Mouse (Mus musculus): ENCODE measurements around the gene Megf6.

Gene Megf6

DNA sequence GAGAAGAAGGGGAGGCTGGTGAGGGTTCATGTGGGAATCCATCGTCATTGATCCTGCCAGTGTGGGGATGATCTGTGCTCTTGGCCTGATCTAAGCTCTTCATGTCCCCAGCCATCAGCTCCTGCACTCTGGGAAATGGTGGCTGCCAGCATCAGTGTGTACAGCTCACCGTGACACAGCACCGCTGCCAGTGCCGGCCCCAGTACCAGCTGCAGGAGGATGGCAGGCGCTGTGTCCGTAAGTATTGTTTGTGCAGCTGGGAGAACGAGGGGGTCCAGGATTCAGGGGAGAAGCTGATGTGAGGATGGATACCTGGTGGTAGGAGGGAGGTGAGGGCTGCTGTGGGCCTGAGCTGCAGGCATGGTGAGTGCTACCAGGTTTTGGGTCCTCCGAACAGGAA is 78.8 kb downstream of the Megf6 start:
- DNase-seq (ENCODE audit: low spot score in 2 of 2): no peak

- DNase-seq (ENCODE audit: low spot score in 2 of 2): peak in 1 of 2 experiments; percentile 59
Observed at GRCm38 (mm10) chr4:154252537-154253255, 82.2 kb downstream of the Megf6 start.

- DNase-seq (ENCODE audit: low spot score in 2 of 2): no peak
Observed at GRCm38 (mm10) chr4:154260755-154261154, 90.2 kb downstream of the Megf6 start.

DNA sequence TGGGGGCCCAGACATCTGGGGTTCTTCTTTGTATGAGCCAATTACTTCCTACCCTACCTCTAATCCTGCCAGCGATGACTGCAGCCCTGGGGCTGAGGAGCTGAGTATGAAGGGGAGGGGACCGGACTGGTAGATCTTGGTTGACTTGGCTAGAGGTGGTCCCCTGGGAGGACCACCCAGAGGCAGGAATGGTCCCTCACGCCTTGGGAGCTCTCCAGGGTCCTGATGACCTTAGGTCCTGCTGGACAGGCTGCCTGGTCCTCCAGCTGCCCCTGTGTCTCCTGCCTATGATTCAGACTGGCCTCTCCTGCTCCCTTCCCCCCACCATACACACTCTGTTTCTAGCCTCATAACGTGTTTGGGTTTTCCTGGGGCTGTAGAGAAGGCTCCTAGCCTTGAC is 91.5 kb downstream of the Megf6 start:
- no peak for DNase-seq (ENCODE audit: low spot score in 2 of 2)

DNA sequence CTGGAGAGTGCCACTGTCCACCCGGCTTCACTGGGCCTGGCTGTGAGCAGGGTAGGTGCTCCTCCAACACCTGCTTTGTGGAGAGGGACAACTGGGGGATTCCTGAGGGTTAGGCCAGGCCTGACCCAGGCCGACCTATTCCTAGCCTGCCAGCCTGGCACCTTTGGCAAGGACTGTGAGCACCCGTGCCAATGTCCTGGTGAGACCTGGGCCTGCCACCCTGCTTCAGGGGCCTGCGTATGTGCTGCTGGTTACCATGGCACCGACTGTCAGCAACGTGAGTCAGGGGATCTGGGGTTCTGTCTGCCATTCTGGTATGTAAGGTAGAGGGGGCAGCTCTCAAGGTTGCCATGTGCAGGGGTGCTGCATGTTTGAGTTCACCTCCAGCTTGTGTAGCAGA is 97.0 kb downstream of the Megf6 start:
- no peak for DNase-seq (ENCODE audit: low spot score in 2 of 2)

DNA sequence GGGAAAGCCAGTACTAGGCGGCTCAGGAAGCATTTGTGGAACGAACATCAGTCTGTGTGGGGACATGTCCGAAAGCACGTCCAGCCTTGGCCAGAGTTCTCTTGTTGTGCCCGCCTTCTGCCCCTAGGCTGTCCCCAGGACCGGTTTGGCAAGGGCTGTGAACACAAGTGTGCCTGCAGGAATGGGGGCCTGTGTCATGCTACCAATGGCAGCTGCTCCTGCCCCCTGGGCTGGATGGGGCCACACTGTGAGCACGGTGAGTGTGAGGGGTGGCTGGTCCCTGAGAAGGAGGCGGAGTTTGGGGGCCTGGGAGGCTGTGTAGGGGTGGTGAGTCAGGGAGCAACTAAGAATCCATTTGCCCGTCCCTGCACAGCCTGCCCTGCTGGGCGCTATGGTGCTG is 99.0 kb downstream of the Megf6 start:
- no peak for DNase-seq (ENCODE audit: low spot score in 2 of 2)

GRCm38 (mm10) chr4:154273000-154273399 is 102.5 kb downstream of the Megf6 start:
- peak; percentile 14 to 41 for DNase-seq (ENCODE audit: low spot score in 2 of 2)

- no peak for DNase-seq (ENCODE audit: low spot score in 2 of 2)
Observed at GRCm38 (mm10) chr4:154279481-154279880, 109.0 kb downstream of the Megf6 start.

DNA sequence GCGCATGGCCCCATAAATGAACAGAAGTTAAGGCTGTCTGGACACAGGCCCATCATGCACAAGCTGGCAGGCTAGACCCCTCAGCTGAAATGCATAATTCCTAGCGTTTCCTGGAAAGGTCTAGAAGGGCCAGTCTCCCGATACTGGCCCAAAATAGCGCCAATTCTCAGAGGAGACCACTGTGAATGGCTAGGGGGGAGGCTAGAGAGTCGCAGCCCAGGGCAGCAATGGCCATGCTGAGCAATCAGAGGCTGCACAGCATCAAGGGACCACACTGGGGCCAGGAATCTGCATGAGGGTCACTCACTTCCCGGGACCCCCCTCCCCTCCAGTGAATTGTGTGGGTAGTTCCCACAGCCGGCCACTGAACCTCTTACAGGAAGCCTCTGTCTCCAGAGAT is 113.1 kb downstream of the Megf6 start:
- DNase-seq (ENCODE audit: low spot score in 2 of 2): no peak

GRCm38 (mm10) chr4:154293735-154294201 is 123.2 kb downstream of the Megf6 start:
- DNase-seq (ENCODE audit: low spot score in 2 of 2): no peak

DNA sequence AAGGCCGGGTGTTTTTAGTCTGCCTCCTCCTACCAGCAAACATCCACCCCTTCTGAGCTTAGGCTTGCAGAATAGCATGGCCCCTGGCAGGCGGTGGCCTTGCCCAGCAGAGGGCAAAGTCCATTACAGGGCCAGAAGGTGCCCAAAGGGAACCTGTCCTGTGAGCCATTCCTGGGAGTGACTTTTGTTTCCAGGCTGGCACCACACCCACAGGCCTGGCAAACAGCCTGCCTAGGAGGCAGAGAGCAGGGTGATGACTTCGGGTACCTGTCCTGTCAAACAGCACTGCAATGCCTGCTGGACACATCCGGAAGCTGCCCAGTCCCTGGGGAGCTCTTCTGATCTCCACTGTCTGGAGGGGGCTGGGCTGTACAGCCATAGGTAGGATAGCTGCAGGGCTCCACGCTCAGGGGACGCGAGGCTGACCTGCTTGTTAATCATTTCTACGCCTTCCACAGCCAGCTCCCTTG is 123.8 kb downstream of the Megf6 start:
- DNase-seq (ENCODE audit: low spot score in 2 of 2): no peak

DNA sequence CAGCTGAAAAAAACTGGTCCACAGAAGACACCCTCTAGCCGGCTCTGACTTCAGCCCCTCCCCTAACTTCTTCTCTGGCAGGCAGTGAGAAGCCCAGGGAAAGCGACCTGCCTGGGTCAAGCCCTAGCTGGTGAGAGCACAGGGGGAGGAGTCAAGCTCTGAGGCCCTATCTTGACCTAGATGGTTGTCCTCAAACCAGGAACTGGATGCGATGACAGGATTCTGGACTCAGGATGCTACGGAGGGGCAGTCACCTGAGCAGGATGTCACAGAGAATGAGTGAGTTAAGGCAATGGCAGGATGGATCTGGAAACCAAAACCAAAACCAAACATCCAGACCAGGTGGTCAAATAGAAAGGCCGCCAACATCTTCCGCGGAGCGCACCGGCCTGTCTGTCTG is 127.2 kb downstream of the Megf6 start:
- no peak for DNase-seq (ENCODE audit: low spot score in 2 of 2)

DNA sequence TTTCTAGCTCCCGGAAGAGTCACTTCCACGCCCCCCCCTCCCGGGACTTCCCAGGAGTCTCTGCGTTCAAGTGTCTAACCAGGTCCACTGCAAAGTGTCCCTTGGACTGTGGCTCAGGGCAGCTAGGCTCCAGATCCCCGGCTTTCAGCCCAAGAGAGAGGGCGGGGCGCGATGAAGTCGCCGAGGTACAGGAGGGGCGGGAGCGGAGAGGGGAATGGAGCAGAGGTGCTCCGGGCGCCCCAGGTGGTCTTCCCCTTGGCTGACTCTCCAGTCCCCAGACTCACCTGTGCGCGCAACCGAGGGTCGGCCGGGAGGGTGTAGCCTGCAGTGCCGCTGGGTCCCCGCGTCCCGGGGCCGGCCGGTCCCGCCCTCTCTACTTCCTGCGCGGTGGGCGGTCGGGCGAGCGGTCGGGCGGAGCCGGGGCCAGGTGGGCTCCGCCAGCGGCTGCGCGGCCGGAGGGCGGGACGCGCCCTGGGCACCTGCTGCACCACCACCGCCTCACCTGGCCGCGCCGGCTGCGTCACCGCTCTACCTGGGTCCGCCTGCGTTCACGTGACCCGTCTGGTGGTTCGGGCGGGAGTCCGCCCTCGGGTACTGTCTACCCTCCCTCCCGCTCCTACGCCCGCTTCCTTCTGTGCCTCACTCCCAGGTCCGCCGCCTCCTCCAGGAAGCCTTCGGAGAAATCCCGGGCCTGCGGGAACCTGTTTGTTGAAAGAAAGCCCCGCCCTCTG is 129.2 kb downstream of the Megf6 start:
- no peak for DNase-seq (ENCODE audit: low spot score in 2 of 2)

- DNase-seq (ENCODE audit: low spot score in 2 of 2): peak in 1 of 2 experiments; percentile 41
Observed at GRCm38 (mm10) chr4:154301466-154301881, 130.9 kb downstream of the Megf6 start, which contains the start of gene Arhgef16. TSS of gene Arhgef16 (minus strand) at chr4:154301676.

- DNase-seq (ENCODE audit: low spot score in 2 of 2): no peak
Observed at GRCm38 (mm10) chr4:154309131-154309530, 138.6 kb downstream of the Megf6 start.

DNA sequence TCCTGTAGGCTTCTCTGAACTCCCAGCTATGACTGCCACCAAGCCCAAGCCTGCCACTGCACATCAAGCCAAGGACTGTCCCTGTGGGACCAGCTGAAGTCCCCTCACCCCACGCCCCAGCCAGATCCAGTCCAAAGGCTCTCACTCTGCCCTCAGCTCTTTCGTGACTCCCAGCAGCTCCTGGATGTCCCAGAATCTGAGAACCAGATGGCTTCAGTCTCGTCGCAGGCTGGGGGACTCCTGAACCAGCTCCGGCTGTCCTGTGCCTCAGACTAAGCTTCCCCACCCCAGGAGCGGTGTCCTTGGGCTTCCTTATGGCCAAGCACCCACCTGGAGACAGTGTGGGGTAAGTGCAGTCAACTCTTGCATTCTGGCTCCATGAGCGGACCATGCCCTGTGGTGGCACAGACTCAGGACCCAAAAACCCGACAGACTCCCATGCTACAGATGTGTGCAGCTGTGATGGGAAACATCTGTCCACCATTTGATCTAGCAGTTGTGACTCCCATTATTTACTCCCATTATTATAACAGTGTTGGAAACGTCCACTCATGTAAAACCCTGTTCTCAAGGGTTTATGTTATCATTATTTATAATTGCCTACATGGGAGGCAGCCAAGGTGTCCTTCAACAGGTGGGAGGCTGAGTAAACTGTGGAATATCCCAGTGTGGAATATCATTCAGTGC is 140.2 kb downstream of the Megf6 start:
- DNase-seq (ENCODE audit: low spot score in 2 of 2): no peak

DNA sequence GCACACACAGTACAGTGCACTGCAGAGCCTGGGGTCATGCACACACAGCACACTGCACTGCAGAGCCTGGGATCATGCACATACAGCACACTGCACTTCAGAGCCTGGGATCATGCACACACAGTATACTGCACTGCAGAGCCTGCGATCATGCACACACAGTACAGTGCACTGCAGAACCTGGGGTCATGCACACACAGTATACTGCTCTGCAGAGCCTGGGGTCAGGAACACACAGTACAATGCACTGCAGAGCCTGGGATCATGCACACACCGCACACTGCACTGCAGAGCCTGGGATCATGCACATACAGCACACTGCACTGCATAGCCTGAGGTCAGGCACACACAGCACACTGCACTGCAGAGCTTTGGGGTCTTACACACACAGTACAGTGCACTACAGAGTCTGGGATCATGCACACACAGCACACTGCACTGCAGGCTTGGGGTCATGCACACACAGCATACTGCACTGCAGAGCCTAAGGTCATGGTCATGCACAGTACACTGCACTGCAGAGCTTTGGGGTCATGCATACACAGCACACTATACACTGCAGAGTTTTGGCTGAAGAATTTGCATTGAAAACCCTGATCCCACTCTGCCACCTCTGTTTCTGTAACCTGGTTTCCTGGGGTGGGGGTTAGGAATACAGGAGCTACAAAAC is 141.7 kb downstream of the Megf6 start:
- DNase-seq (ENCODE audit: low spot score in 2 of 2): no peak

GRCm38 (mm10) chr4:154312935-154313621 is 142.5 kb downstream of the Megf6 start:
- DNase-seq (ENCODE audit: low spot score in 2 of 2): peak; percentile 42 to 54

GRCm38 (mm10) chr4:154313622-154313967 is 143.1 kb downstream of the Megf6 start:
- no peak for DNase-seq (ENCODE audit: low spot score in 2 of 2)
